Mouse (Mus musculus) liver, postnatal 0 days (tissue): Measurements from ENCODE around the gene Itga3. TPM values are rescaled to one million over a fixed set of nuclear protein-coding genes. Genes with fewer than 3 reads are reported as not detected.

Experiments
- ATAC-seq: fragments of 200-750 bp; cut with Nextera tagmentation; 2 replicates; pipeline ENCODE4 v1.8.0; 2017; ENCODE audit warnings: mild to moderate bottlenecking, moderate library complexity
- DNase-seq: peaks from one replicate; pipeline ENCODE4 v3.0.0-alpha.2; 2016
- H3K27ac ChIP-seq: fragments of 300-500 bp; sonication (generic); 2 replicates; pipeline ENCODE4 v1.5.1; 2014; ENCODE audit warnings: antibody characterized with exemption, moderate library complexity, mild to moderate bottlenecking, low read depth
- H3K27me3 ChIP-seq: fragments of 300-500 bp; sonication (generic); 2 replicates; pipeline ENCODE4 v1.6.1; 2014; ENCODE audit warnings: low read length, control low read depth, mixed read lengths; ENCODE audit not compliant: insufficient read depth
- H3K36me3 ChIP-seq: fragments of 300-500 bp; sonication (generic); replicated peaks from 2 replicates; pipeline ENCODE4 v1.6.1; 2014; ENCODE audit warnings: mild to moderate bottlenecking, control low read depth, low read length, moderate library complexity, mixed read lengths; ENCODE audit not compliant: insufficient read depth
- H3K4me1 ChIP-seq: fragments of 300-500 bp; sonication (generic); 2 replicates; pipeline ENCODE4 v1.6.1; 2014; ENCODE audit warnings: antibody characterized with exemption, mild to moderate bottlenecking, control low read depth; ENCODE audit not compliant: insufficient read depth
- H3K4me2 ChIP-seq: fragments of 300-500 bp; sonication (generic); 2 replicates; pipeline ENCODE4 v1.6.1; 2014; ENCODE audit warnings: low read depth, mild to moderate bottlenecking, low read length, moderate library complexity, mixed read lengths
- H3K4me3 ChIP-seq: fragments of 300-500 bp; sonication (generic); 2 replicates; pipeline ENCODE4 v1.5.1; 2014; ENCODE audit warnings: low read depth, low read length
- H3K9ac ChIP-seq: fragments of 300-500 bp; sonication (generic); replicated peaks from 2 replicates; pipeline ENCODE4 v1.6.1; 2014; ENCODE audit warnings: mild to moderate bottlenecking, moderate library complexity
- H3K9me3 ChIP-seq: fragments of 300-500 bp; sonication (generic); 2 replicates; pipeline ENCODE4 v1.6.1; 2016; ENCODE audit warnings: mild to moderate bottlenecking, control low read depth, low read length, mixed read lengths
- CTCF ChIP-seq: sonication (generic); IDR thresholded peaks from 2 replicates; pipeline ENCODE4 v1.5.1; 2016; ENCODE audit warnings: antibody characterized with exemption, low read depth
- EP300 ChIP-seq: IDR thresholded peaks from 2 replicates; pipeline ENCODE4 v1.6.1; 2016; ENCODE audit warnings: antibody characterized with exemption, low read depth, mild to moderate bottlenecking
- WGBS: fragments of 180-500 bp; shearing (Covaris S2); extraction: QIAGEN DNeasy Blood & Tissue Kit; methylation state at CpG from one replicate; pipeline ENCODE4 v1.1.7; 2014; ENCODE audit not compliant: insufficient replicate concordance; 5-methylcytosine and 5-hydroxymethylcytosine counted together
- polyA plus RNA-seq: library from polyadenylated mRNA; unstranded; fragments of >200 nt; fragmentation: Nextera tagmentation; extraction: Ambion mirVana; gene quantifications from 2 replicates; pipeline ENCODE4 v1.2.1, GENCODE M21; 2015

Itga3 gene
- polyA plus RNA-seq, 1 experiment from 2014 or later, result 1.0 TPM

- no peak for TF ChIP-seq CTCF
- TF ChIP-seq EP300, result no peak
- 52% methylated on average over 7 of the region's 7 CpGs for WGBS
- Histone ChIP-seq H3K9me3 (no peaks in the 10 kb centered on the region), H3K36me3 (0 out of 2 replicates have a peak, but pooled peaks cover 2% of the 10 kb centered on the region), H3K4me2 (no peak overlapping the region), H3K4me3 (no peak overlapping the region), H3K27ac (no peak overlapping the region), H3K4me1 (peaks cover 21% of the 10 kb centered on the region), H3K9ac (no peak overlapping the region), H3K27me3 (no peaks in the 10 kb centered on the region)
- no peak for DNase-seq
- ATAC-seq, result no peak
Measured at GRCm38 (mm10) chr11:95043608-95044007, 33.0 kb downstream of the Itga3 start.

- no peak for DNase-seq
- H3K9ac ChIP-seq, result no peak overlapping the region
- 84% methylated on average over 4 of the region's 4 CpGs for WGBS
- no peak overlapping the region for H3K27ac ChIP-seq
- H3K4me1 ChIP-seq, result peaks cover 21% of the 10 kb centered on the region
- no peak for TF ChIP-seq CTCF
- TF ChIP-seq EP300, result no peak
- H3K36me3 ChIP-seq, result 0 out of 2 replicates have a peak, but pooled peaks cover 2% of the 10 kb centered on the region
- H3K9me3 ChIP-seq, result no peaks in the 10 kb centered on the region
- no peaks in the 10 kb centered on the region for H3K27me3 ChIP-seq
- ATAC-seq, result no peak
- H3K4me2 ChIP-seq, result no peak overlapping the region
- no peak overlapping the region for H3K4me3 ChIP-seq
Measured at GRCm38 (mm10) chr11:95043060-95043459, 33.5 kb downstream of the Itga3 start.

- H3K9ac ChIP-seq, result peak overlapping the region; percentile 35
- H3K4me1 ChIP-seq, result peaks cover 21% of the 10 kb centered on the region
- DNase-seq (peak; percentile 85), ATAC-seq (peak; percentile 17; the same call in 1 of the 2 replicates)
- H3K9me3 ChIP-seq, result no peaks in the 10 kb centered on the region
- H3K4me2 ChIP-seq, result peak overlapping the region; percentile 97
- H3K27ac ChIP-seq, result peak overlapping the region; percentile 70; the same call in 1 of the 2 replicates
- H3K36me3 ChIP-seq, result peaks cover 2% of the 10 kb centered on the region; the same call in 1 of the 2 replicates
- WGBS, result 2% methylated on average over 11 of the region's 11 CpGs
- TF ChIP-seq CTCF, result peak; percentile 92
- TF ChIP-seq EP300, result no peak
- no peaks in the 10 kb centered on the region for H3K27me3 ChIP-seq
- H3K4me3 ChIP-seq, result peak overlapping the region; percentile 70
Measured at GRCm38 (mm10) chr11:95042096-95042495, 34.5 kb downstream of the Itga3 start.

- peak; percentile 98 for ATAC-seq
- peaks cover 2% of the 10 kb centered on the region; the same call in 1 of the 2 replicates for H3K36me3 ChIP-seq
- WGBS, result under 1% methylated on average over 41 of the region's 41 CpGs
Measured at GRCm38 (mm10) chr11:95041139-95041609, 35.4 kb downstream of the Itga3 start, which contains the start of gene Pdk2. TSS of gene Pdk2 (minus strand) at chr11:95041354.

GRCm38 (mm10) chr11:95040491-95041138 lies 36.0 kb downstream of the Itga3 start:
- 3% methylated on average over 20 of the region's 20 CpGs for WGBS
- peak overlapping the region; percentile 84 for H3K27ac ChIP-seq
- no peak for ATAC-seq

More at GRCm38 (mm10) chr11:95041139-95041609, 35.4 kb downstream of the Itga3 start, which contains the start of gene Pdk2:
- Histone ChIP-seq H3K4me2 (peak within 1 kb of the TSS; percentile 97), H3K4me3 (peak within 1 kb of the TSS; percentile 70), H3K9ac (peak within 1 kb of the TSS; percentile 78), H3K4me1 (peaks cover 21% of the 10 kb centered on the region), H3K27me3 (no peaks in the 10 kb centered on the region), H3K9me3 (no peaks in the 10 kb centered on the region), H3K27ac (peak within 1 kb of the TSS; percentile 84)
- TF ChIP-seq EP300 (peak; percentile 50; the same call in 1 of the 2 replicates), CTCF (no peak)
- DNase-seq, result peak; percentile 94

GRCm38 (mm10) chr11:95039766-95040165 lies 36.8 kb downstream of the Itga3 start:
- WGBS, result 79% methylated on average over 4 of the region's 4 CpGs
- peak overlapping the region; percentile 84 for H3K27ac ChIP-seq
- no peak overlapping the region for H3K4me3 ChIP-seq
- TF ChIP-seq CTCF (no peak), EP300 (no peak)
- no peaks in the 10 kb centered on the region for H3K27me3 ChIP-seq
- no peaks in the 10 kb centered on the region; the same call in 1 of the 2 replicates for H3K36me3 ChIP-seq
- no peak for ATAC-seq
- H3K9ac ChIP-seq, result no peak overlapping the region
- peaks cover 21% of the 10 kb centered on the region for H3K4me1 ChIP-seq
- no peaks in the 10 kb centered on the region for H3K9me3 ChIP-seq
- H3K4me2 ChIP-seq, result peak overlapping the region; percentile 97
- DNase-seq, result no peak

More at GRCm38 (mm10) chr11:95040491-95041138, 36.0 kb downstream of the Itga3 start:
- peak overlapping the region; percentile 78 for H3K9ac ChIP-seq
- H3K4me3 ChIP-seq, result peak overlapping the region; percentile 70
- H3K9me3 ChIP-seq, result no peaks in the 10 kb centered on the region
- H3K27me3 ChIP-seq, result no peaks in the 10 kb centered on the region
- H3K36me3 ChIP-seq, result peaks cover 2% of the 10 kb centered on the region; the same call in 1 of the 2 replicates
- DNase-seq, result peak; percentile 48
- no peak for TF ChIP-seq EP300
- TF ChIP-seq CTCF, result no peak
- peaks cover 21% of the 10 kb centered on the region for H3K4me1 ChIP-seq
- H3K4me2 ChIP-seq, result peak overlapping the region; percentile 97
